Mouse (Mus musculus): ENCODE data around the gene Il9r.

Gene Il9r

GRCm38 (mm10) chr11:32161500-32161899, 38.6 kb downstream of the Il9r start:
- no peak for DNase-seq (ENCODE audit: extremely low read depth, low read depth, low spot score)

DNA sequence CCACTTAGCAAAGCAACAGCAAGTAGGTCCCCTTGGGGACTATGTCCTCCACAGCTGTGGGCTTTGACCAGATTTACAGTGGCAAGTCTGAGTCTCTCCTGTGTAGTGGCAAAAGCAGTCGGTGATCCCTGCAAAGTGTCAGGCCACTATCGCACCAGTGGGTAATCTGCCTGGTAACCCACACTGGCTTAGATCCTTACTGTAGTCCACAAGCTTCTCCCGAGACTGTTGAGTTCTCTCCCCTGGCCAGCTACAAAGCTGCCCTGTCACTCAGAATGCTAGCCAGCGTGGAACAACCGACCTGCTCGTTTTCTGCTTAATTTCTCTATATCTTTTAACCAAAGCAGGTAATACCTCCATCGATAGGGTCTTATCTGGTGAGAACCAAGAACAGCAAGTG, 39.7 kb downstream of the Il9r start:
- no peak for DNase-seq (ENCODE audit: extremely low read depth, low read depth, low spot score)

DNA sequence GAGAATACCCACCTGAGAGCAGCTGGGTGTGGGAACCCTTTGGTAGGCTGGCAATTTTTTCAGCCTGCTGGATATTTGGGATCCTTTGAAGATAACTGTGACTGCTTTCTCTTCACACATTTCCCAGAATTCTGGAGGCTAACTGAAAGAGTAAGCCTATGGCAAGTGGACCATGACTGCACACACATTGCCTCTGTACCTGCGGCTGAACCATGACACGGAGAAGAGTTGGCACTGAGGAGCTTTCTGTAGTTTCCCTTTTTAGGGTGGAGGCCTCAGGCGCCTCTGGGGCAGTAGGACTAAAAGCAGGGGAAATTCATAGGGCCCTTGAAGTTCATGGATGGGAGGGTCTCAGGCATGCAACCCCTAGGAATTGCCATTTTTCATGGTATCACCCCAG, 40.9 kb downstream of the Il9r start:
- no peak for DNase-seq (ENCODE audit: extremely low read depth, low read depth, low spot score)

DNA sequence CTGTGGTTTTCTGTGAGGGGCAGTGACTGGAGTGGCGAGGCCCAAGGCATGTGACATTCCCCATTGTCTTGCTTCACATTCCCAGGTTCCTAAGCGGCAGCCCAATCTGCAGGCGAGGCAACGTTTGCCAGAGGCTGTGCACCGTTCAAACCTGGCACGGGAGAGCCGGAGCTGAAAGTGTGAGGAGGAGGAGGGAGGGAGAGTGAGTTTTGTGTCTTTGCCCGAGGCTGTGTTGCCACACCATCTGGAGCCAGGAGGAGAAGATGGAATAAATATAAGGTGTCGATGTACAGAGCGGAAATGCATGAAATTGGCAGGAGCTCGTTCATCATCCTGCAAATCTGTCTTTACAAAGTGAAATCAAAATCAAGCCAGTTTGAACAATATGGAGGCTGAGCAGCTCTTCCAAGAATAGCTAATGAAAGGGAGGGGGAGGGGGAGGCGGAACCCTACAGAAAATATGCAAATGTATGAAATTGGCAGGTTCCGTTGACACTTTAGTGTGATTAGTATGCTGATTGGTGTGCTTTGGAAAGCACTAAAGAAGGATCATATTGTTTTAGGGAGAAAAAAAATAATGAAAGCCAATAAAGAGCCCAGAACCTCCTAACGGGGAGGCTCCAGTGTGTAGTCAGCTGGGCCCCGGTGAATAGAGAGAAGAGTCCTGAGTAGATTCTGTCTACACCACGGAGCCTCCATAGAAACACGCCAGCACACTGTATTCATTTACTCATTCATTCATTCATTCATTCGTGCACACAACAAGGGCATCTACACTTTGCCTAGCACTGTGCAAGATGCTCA, 42.1 kb downstream of the Il9r start:
- no peak for DNase-seq (ENCODE audit: extremely low read depth, low read depth, low spot score)

- no peak for DNase-seq (ENCODE audit: extremely low read depth, low read depth, low spot score)
These were observed 43.0 kb downstream of the Il9r start for GRCm38 (mm10) chr11:32156854-32157630.

- DNase-seq (ENCODE audit: extremely low read depth, low read depth, low spot score): no peak
These were observed 46.9 kb downstream of the Il9r start for GRCm38 (mm10) chr11:32153216-32153615.

DNA sequence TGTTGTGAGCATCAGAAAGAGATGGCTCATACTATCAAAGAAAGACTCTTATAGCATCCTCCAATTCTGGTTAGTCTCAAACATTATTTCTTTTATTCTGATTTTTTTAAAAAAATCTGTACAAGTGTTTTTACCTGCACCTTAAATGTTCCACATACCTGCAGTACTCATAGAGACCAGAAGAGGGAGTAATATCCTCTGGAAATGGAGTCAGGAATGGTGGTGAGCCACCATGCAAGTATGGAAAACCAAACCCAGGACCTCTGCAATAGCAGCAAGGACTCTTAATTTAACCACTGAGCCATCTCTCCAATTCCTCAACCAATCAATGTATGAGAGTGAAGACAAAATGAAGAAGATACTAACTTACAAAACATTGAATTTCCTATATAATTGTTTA, 47.3 kb downstream of the Il9r start:
- no peak for DNase-seq (ENCODE audit: extremely low read depth, low read depth, low spot score)

- no peak for DNase-seq (ENCODE audit: extremely low read depth, low read depth, low spot score)
These were observed 48.8 kb downstream of the Il9r start for GRCm38 (mm10) chr11:32151243-32151642.

GRCm38 (mm10) chr11:32149605-32150004, 50.5 kb downstream of the Il9r start:
- no peak for DNase-seq (ENCODE audit: extremely low read depth, low read depth, low spot score)

GRCm38 (mm10) chr11:32142771-32143170, 57.3 kb downstream of the Il9r start:
- no peak for DNase-seq (ENCODE audit: extremely low read depth, low read depth, low spot score)

- no peak for DNase-seq (ENCODE audit: extremely low read depth, low read depth, low spot score)
These were observed 58.2 kb downstream of the Il9r start for GRCm38 (mm10) chr11:32141627-32142586.

DNA sequence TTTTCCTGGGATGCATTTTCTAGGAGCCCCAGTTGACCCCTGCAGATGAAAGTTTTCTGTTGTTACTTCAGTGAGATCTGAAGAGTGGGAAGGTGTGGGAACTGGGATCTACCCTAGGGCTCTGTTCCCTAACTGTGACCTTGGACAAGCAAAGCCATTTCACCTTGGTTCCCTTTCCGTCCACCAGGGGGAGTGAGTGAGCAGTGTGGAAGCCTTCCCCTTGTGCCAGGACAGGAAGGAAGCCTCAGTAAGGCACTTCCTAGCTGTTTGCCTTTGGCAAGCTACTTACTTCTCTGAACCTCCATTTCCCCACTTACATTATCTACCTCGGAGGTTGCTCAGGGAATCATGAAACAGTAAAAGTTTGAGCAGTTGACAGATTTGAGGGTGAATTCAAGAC, 59.0 kb downstream of the Il9r start:
- DNase-seq (ENCODE audit: extremely low read depth, low read depth, low spot score): no peak

GRCm38 (mm10) chr11:32139528-32139961, 60.5 kb downstream of the Il9r start:
- DNase-seq (ENCODE audit: extremely low read depth, low read depth, low spot score): no peak

DNA sequence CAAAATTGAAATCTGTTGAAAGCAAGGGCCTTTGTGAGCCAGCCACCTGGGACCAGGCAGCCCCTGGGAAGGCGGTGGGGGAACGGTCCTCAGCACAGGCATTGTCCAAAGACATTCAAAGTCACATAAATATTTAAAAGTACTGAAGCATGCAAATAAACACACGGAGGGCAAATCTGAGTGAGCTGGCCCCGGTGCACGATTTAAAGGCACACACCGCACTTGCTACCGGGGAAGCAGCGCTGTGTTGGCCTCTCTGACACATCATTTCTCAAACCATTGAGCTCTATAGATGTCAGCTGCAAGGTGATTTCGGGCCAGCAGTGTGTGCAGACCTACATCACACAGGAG, 61.5 kb downstream of the Il9r start:
- no peak for DNase-seq (ENCODE audit: extremely low read depth, low read depth, low spot score)

DNA sequence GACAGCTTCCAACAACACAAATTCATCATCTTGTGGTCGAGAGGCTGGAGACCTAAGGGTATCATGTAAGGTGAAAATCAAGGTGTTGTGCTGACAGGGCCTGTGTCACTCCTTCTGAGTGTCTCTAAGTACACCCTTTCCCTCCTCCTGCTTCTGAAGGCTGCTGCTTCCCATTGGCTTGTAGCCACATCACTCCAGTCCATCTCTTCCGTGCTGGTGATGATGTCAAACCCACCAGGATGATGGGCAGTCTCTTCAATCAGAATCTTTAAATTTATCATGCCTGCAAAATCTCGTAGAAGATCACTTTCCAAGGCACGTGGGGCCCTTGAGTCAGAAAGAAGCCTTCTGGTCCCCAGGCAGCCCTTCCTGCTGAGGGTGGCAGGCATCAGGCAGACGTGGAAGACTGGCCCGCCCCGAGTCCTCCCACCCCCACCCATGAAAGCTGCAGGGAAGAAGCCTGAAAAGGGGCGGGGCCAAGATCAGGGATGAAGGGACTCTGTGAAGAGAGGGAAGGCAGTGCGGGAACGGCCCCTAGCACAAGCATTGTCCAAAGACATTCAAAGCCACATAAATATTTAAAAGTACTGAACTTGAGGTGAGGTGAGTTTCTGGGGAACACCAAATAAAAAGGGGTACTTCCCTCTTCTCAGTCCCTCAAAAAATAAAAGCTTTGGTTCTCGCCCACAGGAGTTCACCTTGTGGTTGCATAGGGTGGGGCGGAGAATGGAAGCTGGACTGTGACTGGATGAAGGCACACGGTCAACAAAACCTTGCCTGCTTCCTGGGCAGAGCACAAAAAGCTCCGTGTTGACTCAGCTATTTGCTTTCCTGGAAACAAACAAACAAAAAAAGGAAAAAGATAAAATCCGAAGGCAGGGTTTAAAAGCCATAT, 62.1 kb downstream of the Il9r start:
- DNase-seq (ENCODE audit: extremely low read depth, low read depth, low spot score): no peak

Measured in fat pad, adult 2 months (tissue).